Comparison of ENCODE assay signal across 26 mouse cellular contexts in genomic region chr9:48421561-48421960, GRCm38 (mm10). TPM values are rescaled to one million over a fixed set of nuclear protein-coding genes. Genes with fewer than 3 reads are reported as not detected.
DNase-seq lines count a peak whose midpoint lies in the region; ATAC-seq and TF ChIP-seq lines count a peak whose summit lies in the region.
"Had no signal": no experiment of that assay in that cellular context is flagged by ENCODE, and none has a peak within 500 bp of the region (broad histone marks: within the 10 kb centered on the region; RNA-seq: fewer than 3 reads in every experiment).

No protein-coding gene starts in this region.

- no peak for ATAC-seq in intestine, postnatal 0 days
- ATAC-seq: activated CD4-positive, CD25-positive, alpha-beta regulatory T cell, adult 4 months; forebrain, embryonic 14.5 days; forebrain, embryonic 16.5 days; Patski had no signal

- H3K9me3 ChIP-seq in intestine, postnatal 0 days (ENCODE audit: control insufficient read depth): no peaks in the 10 kb centered on the region
- H3K9me3 ChIP-seq: embryonic facial prominence, embryonic 13.5 days; embryonic facial prominence, embryonic 15.5 days; forebrain, embryonic 10.5 days; forebrain, embryonic 12.5 days; G1E had no signal

- H3K36me3 ChIP-seq in macrophage (ENCODE audit: inconsistent target): peaks cover 24% of the 10 kb centered on the region
- no peaks in the 10 kb centered on the region for H3K36me3 ChIP-seq in intestine, postnatal 0 days (ENCODE audit: control insufficient read depth, insufficient read depth)
- H3K36me3 ChIP-seq: embryonic facial prominence, embryonic 13.5 days; embryonic facial prominence, embryonic 15.5 days; forebrain, embryonic 10.5 days; forebrain, embryonic 12.5 days; G1E had no signal

- no peak overlapping the region for H3K4me3 ChIP-seq in bone marrow, adult 2 months (replicated peaks; ENCODE audit: control insufficient read depth, low read depth, low read length)
- H3K4me3 ChIP-seq in macrophage (ENCODE audit: inconsistent target): no peak overlapping the region
- H3K4me3 ChIP-seq in intestine, postnatal 0 days (ENCODE audit: low read depth, low read length): no peak overlapping the region
- H3K4me3 ChIP-seq: embryonic facial prominence, embryonic 13.5 days; embryonic facial prominence, embryonic 15.5 days; erythroblast, embryonic 14.5 days; forebrain, embryonic 10.5 days; forebrain, embryonic 12.5 days had no signal

- peaks cover 28% of the 10 kb centered on the region; the same call in 1 of the 2 replicates for H3K79me2 ChIP-seq in macrophage (ENCODE audit: inconsistent target)

- TF ChIP-seq POLR2A in bone marrow, adult 2 months (IDR thresholded peaks at IDR 0.05; ENCODE audit: borderline replicate concordance, control insufficient read depth, low read depth, low read length): no peak

- H3K4me2 ChIP-seq in intestine, postnatal 0 days (replicated peaks; ENCODE audit: low read depth): no peak overlapping the region
- H3K4me2 ChIP-seq: embryonic facial prominence, embryonic 13.5 days; embryonic facial prominence, embryonic 15.5 days; forebrain, embryonic 12.5 days had no signal

- H3K9ac ChIP-seq in intestine, postnatal 0 days (ENCODE audit: low read depth, low read length): no peak overlapping the region
- H3K9ac ChIP-seq: embryonic facial prominence, embryonic 13.5 days; embryonic facial prominence, embryonic 15.5 days; forebrain, embryonic 12.5 days had no signal

- peak overlapping the region; percentile 23; the same call in 1 of the 2 replicates for H3K27ac ChIP-seq in bone marrow, adult 2 months (ENCODE audit: control insufficient read depth, insufficient read depth, low read depth, low read length, poor library complexity)
- peak overlapping the region; percentile 98 for H3K27ac ChIP-seq in macrophage
- no peak overlapping the region for H3K27ac ChIP-seq in intestine, postnatal 0 days (ENCODE audit: low read depth, low read length)
- H3K27ac ChIP-seq: embryonic facial prominence, embryonic 13.5 days; embryonic facial prominence, embryonic 15.5 days; forebrain, embryonic 10.5 days; forebrain, embryonic 12.5 days had no signal

- H3K27me3 ChIP-seq in intestine, postnatal 0 days (replicated peaks; ENCODE audit: control insufficient read depth, insufficient read depth, low read length): no peaks in the 10 kb centered on the region
- H3K27me3 ChIP-seq: embryonic facial prominence, embryonic 15.5 days; forebrain, embryonic 12.5 days had no signal

- intact Hi-C loops in heart, postnatal 25 days (cut with DNase I): no loop called here

- peak; percentile 72 for DNase-seq in heart, adult 11 months
- no peak for DNase-seq in heart, postnatal 25 days (ENCODE audit: low spot score)
- DNase-seq in A20 (ENCODE audit: low read depth, low spot score): peak; percentile 34
- DNase-seq in cerebellum, postnatal 10 days: no peak
- DNase-seq: adrenal gland, adult 8-10 months; adrenal gland, postnatal 14 days; adrenal gland, postnatal 36 days; cerebellum, adult 11-12 months; cerebellum, adult 2 months; cerebellum, adult 9-10 months; cerebellum, postnatal 14 days; cerebellum, postnatal 36 days; embryo, embryonic 11 days had no signal

- H3K4me1 ChIP-seq in bone marrow, adult 2 months (ENCODE audit: control insufficient read depth, insufficient read depth, low read length): no peaks in the 10 kb centered on the region; the same call in 1 of the 2 replicates
- H3K4me1 ChIP-seq in intestine, postnatal 0 days (replicated peaks; ENCODE audit: control insufficient read depth, insufficient read depth, low read length): no peaks in the 10 kb centered on the region
- H3K4me1 ChIP-seq: embryonic facial prominence, embryonic 13.5 days; embryonic facial prominence, embryonic 15.5 days; forebrain, embryonic 10.5 days; forebrain, embryonic 12.5 days had no signal

- 65% methylated on average over 2 of the region's 2 CpGs for WGBS in bone marrow, adult 2 months
- WGBS in macrophage (ENCODE audit: missing documents): 87% methylated on average over 2 of the region's 2 CpGs
- 83% methylated on average over 2 of the region's 2 CpGs for WGBS in intestine, postnatal 0 days

- TF ChIP-seq CTCF in bone marrow, adult 2 months (IDR thresholded peaks at IDR 0.05; ENCODE audit: control insufficient read depth, insufficient read depth, low read length): no peak
- TF ChIP-seq CTCF in intestine, postnatal 0 days (IDR thresholded peaks at IDR 0.05; ENCODE audit: low read depth): no peak

RNA-seq across cellular contexts. Expression of gene Rexo2, which starts 58.9 kb away (rescaled TPM):
- total RNA-seq in heart, postnatal 25 days (2021): 10 to 100 TPM; 64.7 to 67.1 TPM
- 64.8 and 68.4 TPM in 2 replicates for polyA plus RNA-seq in bone marrow, adult 2 months (2011; ENCODE audit: insufficient read depth, insufficient read length, low replicate concordance, missing spikeins)
- total RNA-seq in macrophage (2018; cell fraction: chromatin; rRNA removed): 10 to 100 TPM; 12.5 to 83.7 (median 40.1) TPM
- 10 to 100 TPM; 64.1 to 98.4 (median 74.4) TPM for total RNA-seq in macrophage (2018; cell fraction: cytosol; rRNA removed)
- 10 to 100 TPM; 18.5 to 71.2 (median 41.4) TPM for total RNA-seq in macrophage (2018; cell fraction: nucleus; rRNA removed)
- 92.9 to 181 TPM (median 121 TPM) in 3 replicates for polyA plus RNA-seq in macrophage (2018)
- 70.3 and 70.6 TPM in 2 replicates for polyA plus RNA-seq in intestine, postnatal 0 days (2015; fragmentation: Nextera tagmentation; extraction: Ambion mirVana)

Comparison
In these comparisons a context has a peak if more than half of its experiments do, and no peak if none do; other contexts are left out.
1. DNase-seq: peak in heart, adult 11 months (single experiment) and A20 (single experiment); none in heart, postnatal 25 days (single experiment) and cerebellum, postnatal 10 days (0 of 2).